Mouse (Mus musculus) stomach, embryonic 16.5 days (tissue): ENCODE measurements around the gene Gm17455. TPM values are rescaled to one million over a fixed set of nuclear protein-coding genes. Genes with fewer than 3 reads are reported as not detected.

ENCODE experiments used
- ATAC-seq: fragments of 200-750 bp; cut with Nextera tagmentation; 2 replicates; pipeline ENCODE4 v1.8.0; 2017; ENCODE audit warnings: moderate number of reproducible peaks, moderate TSS enrichment; ENCODE audit not compliant: insufficient read depth, low FRiP score
- H3K27ac ChIP-seq: fragments of 300-500 bp; sonication (generic); 2 replicates; pipeline ENCODE4 v1.5.1; 2014; ENCODE audit warnings: low read length
- H3K27me3 ChIP-seq: fragments of 300-500 bp; sonication (generic); 2 replicates; pipeline ENCODE4 v1.6.1; 2014; ENCODE audit warnings: low read length, control low read depth, mixed read lengths; ENCODE audit not compliant: control insufficient read depth, insufficient read depth
- H3K36me3 ChIP-seq: fragments of 300-500 bp; sonication (generic); 2 replicates; pipeline ENCODE4 v1.6.1; 2014; ENCODE audit warnings: low read length; ENCODE audit not compliant: control insufficient read depth, insufficient read depth
- H3K4me1 ChIP-seq: fragments of 300-500 bp; sonication (generic); 2 replicates; pipeline ENCODE4 v1.6.1; 2014; ENCODE audit warnings: low read length, control low read depth, mixed read lengths; ENCODE audit not compliant: control insufficient read depth, insufficient read depth
- H3K4me2 ChIP-seq: fragments of 300-500 bp; sonication (generic); 2 replicates; pipeline ENCODE4 v1.6.1; 2014; ENCODE audit warnings: low read depth, low read length, mixed read lengths
- H3K4me3 ChIP-seq: fragments of 300-500 bp; sonication (generic); replicated peaks from 2 replicates; pipeline ENCODE4 v1.5.1; 2014; ENCODE audit warnings: mild to moderate bottlenecking, low read length
- H3K9ac ChIP-seq: fragments of 300-500 bp; sonication (generic); 2 replicates; pipeline ENCODE4 v1.6.1; 2014; ENCODE audit warnings: low read length
- H3K9me3 ChIP-seq: fragments of 300-500 bp; sonication (generic); replicated peaks from 2 replicates; pipeline ENCODE4 v1.6.1; 2016; ENCODE audit warnings: low read length, control low read depth; ENCODE audit not compliant: control insufficient read depth
- WGBS: fragments of 180-500 bp; shearing (Covaris S2); extraction: QIAGEN DNeasy Blood & Tissue Kit; methylation state at CpG from one replicate; pipeline ENCODE4 v1.1.7; 2014; 5-methylcytosine and 5-hydroxymethylcytosine counted together
- polyA plus RNA-seq: library from polyadenylated mRNA; unstranded; fragments of >200 nt; fragmentation: Nextera tagmentation; extraction: Ambion mirVana; gene quantifications from 2 replicates; pipeline ENCODE4 v1.2.1, GENCODE M21; 2015

The Gm17455 gene
- polyA plus RNA-seq, 1 experiment from 2014 or later: not detected

DNA sequence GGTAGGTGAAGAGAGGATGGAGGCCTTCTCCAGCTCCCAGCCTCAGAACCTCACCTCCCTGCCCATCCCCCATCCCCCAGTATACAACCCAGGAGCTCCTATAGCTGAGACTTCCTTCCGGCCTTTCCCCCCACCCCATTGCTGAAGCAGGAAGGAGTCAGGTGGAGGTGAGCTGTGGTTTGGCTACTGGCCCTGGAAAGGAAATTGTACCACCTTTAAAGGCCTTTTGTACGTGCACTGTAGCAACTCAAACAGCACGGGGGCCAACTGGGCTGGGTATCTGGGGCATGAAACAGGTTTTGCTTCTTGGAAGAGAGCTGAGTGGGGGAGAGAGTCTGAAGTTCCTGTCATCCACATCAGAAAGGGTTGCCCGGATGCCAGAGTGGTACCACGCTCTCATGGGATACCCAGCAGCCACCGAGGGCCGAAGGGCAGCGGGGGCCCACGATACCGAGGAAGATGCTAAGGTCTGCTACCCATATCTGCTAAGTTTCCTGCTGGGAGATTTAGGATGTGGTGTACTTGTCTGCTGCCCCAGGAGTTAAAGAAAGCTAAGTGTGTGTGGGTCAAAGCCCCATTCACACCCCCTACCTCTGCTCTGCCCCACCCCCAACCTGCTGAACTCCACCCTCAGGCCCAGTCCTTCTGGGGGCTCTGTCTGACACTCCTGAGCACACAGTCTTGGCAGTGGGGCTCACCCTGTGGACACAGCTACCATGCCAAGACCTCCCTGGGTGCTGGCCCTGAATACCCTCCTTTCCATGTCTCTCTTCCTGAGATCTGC lies 18.2 kb upstream of the Gm17455 start:
- H3K36me3 ChIP-seq: no peaks in the 10 kb centered on the region
- no peaks in the 10 kb centered on the region for H3K27me3 ChIP-seq
- no peak overlapping the region for H3K9ac ChIP-seq
- no peaks in the 10 kb centered on the region for H3K4me1 ChIP-seq
- no peak overlapping the region; the same call in 1 of the 2 replicates for H3K27ac ChIP-seq
- no peak overlapping the region for H3K4me2 ChIP-seq
- ATAC-seq: peak; percentile 4; the same call in 1 of the 2 replicates
- H3K9me3 ChIP-seq: no peaks in the 10 kb centered on the region
- WGBS: 64% methylated on average over 10 of the region's 10 CpGs
- no peak overlapping the region for H3K4me3 ChIP-seq

DNA sequence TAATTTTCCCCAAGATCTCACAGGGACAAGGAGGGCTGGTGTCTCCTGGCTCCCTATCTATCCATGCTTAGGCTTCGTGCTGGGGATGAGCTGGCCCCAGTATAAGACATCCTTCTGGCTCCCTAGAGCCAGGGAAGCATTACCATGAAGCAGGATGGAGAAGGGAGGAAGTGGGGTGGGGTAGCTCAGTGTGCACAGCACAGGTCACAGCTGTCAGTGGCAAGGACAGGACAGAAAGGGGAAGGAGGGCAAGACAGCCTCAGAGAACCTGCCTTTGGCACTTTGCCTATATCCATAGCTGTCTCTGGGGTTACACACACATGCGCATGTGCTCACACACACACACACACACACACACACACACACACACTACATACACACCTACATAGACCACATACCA lies 11.2 kb upstream of the Gm17455 start:
- no peak overlapping the region for H3K9ac ChIP-seq

DNA sequence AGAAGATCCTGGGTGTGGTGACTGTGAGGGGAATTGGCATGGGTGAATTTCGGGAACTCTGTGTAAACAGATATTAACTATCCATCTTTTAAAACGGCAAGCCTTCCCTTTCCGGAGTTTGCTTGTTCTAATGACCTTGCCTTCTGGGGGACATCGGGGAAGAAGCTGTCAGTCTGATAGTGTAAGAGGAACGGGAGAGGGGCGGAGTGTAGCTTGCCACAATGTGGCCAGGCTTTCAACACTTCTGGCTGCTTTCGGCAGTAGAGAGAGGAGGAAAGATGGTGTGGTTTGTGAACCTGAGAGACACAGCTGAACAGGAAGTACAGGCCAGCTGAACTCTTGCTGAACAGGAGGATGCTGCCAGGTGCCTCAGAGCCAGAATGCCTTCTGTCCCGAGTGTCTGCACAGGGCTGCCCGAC lies 10.1 kb upstream of the Gm17455 start:
- Histone ChIP-seq H3K9ac (0 out of 2 replicates have a peak overlapping the region, but pooled peaks have one; percentile 23), H3K4me1 (peaks cover 4% of the 10 kb centered on the region), H3K4me3 (no peak overlapping the region), H3K27me3 (no peaks in the 10 kb centered on the region), H3K9me3 (no peaks in the 10 kb centered on the region), H3K27ac (no peak overlapping the region), H3K36me3 (no peaks in the 10 kb centered on the region), H3K4me2 (no peak overlapping the region)
- no peak for ATAC-seq
- WGBS: 15% methylated on average over 9 of the region's 9 CpGs

More for the DNA sequence above, 11.2 kb upstream of the Gm17455 start:
- Histone ChIP-seq H3K4me1 (peaks cover 4% of the 10 kb centered on the region), H3K27me3 (no peaks in the 10 kb centered on the region), H3K27ac (no peak overlapping the region), H3K9me3 (no peaks in the 10 kb centered on the region), H3K36me3 (no peaks in the 10 kb centered on the region), H3K4me2 (no peak overlapping the region), H3K4me3 (no peak overlapping the region)
- ATAC-seq: no peak
- WGBS: 84% methylated on average over 2 of the region's 2 CpGs

DNA sequence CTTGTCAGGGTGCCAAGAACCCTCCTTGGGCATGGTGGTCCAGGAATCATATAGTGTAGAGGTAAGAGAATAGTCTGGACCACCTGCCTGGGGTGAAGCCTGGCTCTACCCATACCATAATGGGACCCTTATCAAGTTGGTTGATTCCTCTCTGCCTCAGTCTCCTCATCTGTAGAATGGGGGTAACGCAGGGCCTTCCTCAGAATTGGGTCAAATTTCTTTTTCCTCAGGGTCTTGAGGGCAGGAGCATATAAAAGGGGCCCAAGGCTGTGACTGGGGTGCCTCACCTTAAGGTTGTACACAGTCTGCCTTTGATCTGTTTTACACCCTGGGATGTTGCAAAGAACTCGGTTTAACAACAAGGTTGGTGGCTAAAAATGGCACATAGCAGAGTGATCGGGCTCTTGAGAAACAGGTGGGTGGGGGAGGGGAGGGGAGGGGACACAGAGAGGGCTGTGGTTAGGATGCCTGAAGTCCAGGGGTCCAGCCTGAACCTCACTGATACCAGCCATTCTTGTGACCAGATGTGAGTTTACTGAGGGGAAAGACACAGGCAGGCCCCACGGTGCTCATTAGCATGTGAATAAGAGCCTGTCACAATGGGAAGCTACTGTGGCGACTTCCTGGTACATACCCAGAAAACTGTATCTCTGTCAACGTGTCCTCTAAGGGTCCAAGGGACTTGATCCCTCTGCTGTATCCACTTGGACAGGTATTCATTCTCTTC lies 9.2 kb upstream of the Gm17455 start:
- Histone ChIP-seq H3K36me3 (no peaks in the 10 kb centered on the region), H3K4me2 (no peak overlapping the region), H3K27me3 (no peaks in the 10 kb centered on the region), H3K9me3 (no peaks in the 10 kb centered on the region), H3K27ac (no peak overlapping the region), H3K4me1 (peaks cover 4% of the 10 kb centered on the region), H3K4me3 (no peak overlapping the region), H3K9ac (no peak overlapping the region)
- no peak for ATAC-seq
- 50% methylated on average over 6 of the region's 6 CpGs for WGBS

DNA sequence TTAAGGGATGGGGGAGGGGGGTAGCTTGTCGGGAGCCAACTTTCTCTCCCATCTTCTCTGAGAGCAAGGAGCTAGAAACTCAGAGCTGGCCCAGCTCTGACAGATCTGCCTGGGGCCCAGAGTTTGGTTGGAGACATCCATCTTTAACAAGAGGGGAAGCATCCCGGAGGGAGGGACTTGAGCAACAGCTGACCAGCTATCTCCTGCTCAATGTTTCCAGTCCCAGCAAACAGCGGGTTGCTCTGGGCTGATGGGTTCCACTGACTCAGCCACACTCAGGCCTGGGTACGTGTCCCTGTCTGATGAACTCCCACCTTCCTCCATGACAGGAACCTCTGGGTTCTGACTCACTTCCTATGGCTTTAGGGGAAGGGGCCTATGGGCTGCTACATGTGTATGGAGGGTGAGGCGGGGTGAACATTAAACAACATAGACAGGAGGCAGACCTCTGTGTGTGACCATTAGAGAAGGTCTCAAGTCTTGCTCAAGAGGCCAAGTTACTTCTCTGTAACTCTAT lies 8.6 kb upstream of the Gm17455 start:
- Histone ChIP-seq H3K4me3 (no peak overlapping the region), H3K9ac (no peak overlapping the region), H3K27me3 (no peaks in the 10 kb centered on the region), H3K27ac (no peak overlapping the region), H3K9me3 (no peaks in the 10 kb centered on the region), H3K4me2 (no peak overlapping the region), H3K36me3 (no peaks in the 10 kb centered on the region), H3K4me1 (peaks cover 4% of the 10 kb centered on the region)
- ATAC-seq: no peak
- 71% methylated on average over 5 of the region's 5 CpGs for WGBS

DNA sequence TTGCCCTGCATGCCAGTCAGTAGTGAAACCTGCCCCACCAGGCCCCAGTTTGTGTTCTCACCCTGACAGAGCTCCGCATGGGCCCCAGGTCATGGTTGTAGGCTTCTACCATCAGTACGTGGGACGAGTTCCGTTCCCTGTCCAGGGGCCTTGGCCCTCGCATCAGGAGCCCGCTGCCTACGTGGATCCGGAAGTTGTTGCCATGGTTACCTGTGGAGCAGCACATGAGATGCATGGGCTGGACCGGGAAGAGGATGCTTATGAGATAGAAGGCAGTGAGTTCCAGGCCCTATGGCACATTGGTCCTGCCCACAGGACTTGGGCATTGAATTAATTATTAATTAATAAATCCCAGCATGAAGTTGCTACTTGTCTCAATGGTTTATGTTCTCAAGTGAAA lies 7.9 kb upstream of the Gm17455 start:
- no peak overlapping the region for H3K9ac ChIP-seq
- ATAC-seq: no peak
- no peak overlapping the region for H3K4me2 ChIP-seq
- H3K9me3 ChIP-seq: no peaks in the 10 kb centered on the region
- no peaks in the 10 kb centered on the region for H3K27me3 ChIP-seq
- no peaks in the 10 kb centered on the region for H3K36me3 ChIP-seq
- peaks cover 4% of the 10 kb centered on the region for H3K4me1 ChIP-seq
- 93% methylated on average over 9 of the region's 9 CpGs for WGBS
- no peak overlapping the region for H3K4me3 ChIP-seq
- H3K27ac ChIP-seq: no peak overlapping the region

DNA sequence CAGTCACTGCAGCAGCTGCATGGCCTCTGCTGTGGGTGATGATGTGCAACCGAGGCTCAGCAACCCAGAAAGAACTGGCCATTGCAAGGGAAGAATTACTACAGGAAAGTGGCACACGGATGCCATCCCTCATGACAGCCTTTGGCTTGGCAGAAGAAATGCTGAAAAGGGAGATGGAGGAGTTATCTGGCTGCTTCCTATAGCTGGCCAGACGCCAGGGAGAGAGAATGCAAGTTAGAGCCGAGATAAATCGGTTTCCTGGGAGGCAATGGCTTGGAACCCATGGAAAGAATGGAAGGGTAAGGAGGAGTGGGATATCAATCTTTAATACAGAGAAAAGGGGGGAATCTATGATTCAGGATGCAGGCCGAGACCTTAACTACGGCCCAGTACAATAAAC lies 4.6 kb upstream of the Gm17455 start:
- no peaks in the 10 kb centered on the region for H3K36me3 ChIP-seq
- no peaks in the 10 kb centered on the region for H3K27me3 ChIP-seq
- ATAC-seq: no peak
- H3K4me1 ChIP-seq: no peaks in the 10 kb centered on the region
- no peak overlapping the region for H3K4me3 ChIP-seq
- no peak overlapping the region for H3K27ac ChIP-seq
- H3K9me3 ChIP-seq: no peaks in the 10 kb centered on the region
- WGBS: 64% methylated on average over 7 of the region's 7 CpGs
- no peak overlapping the region for H3K9ac ChIP-seq
- no peak overlapping the region for H3K4me2 ChIP-seq

DNA sequence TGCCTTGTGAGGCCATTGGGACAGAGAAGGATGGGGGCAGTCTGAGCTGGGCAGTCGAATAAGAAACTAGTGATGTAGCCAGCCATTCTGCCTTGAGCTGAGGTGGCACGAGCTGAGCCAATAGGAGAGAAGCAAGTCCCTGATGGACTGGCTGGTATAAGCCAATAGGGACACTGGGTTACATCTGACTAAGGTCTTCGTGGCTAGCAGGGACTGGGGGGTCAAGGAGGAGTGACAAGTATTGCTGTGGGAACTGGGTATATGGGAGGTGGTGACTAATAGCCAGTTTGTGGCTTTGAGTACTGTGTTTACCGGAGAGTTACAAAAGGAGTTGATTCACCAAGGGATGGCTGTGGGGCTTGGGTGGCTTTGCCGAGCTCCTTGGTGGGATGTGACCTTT lies 3.9 kb upstream of the Gm17455 start:
- 72% methylated on average over 5 of the region's 5 CpGs for WGBS
- Histone ChIP-seq H3K36me3 (no peaks in the 10 kb centered on the region), H3K4me1 (no peaks in the 10 kb centered on the region), H3K27ac (no peak overlapping the region), H3K27me3 (no peaks in the 10 kb centered on the region), H3K9me3 (no peaks in the 10 kb centered on the region), H3K4me2 (no peak overlapping the region), H3K9ac (no peak overlapping the region), H3K4me3 (no peak overlapping the region)
- ATAC-seq: no peak
